Mouse (Mus musculus) spleen, adult 2 months (tissue): ENCODE measurements around the gene Kansl3. TPM values are rescaled to one million over a fixed set of nuclear protein-coding genes. Genes with fewer than 3 reads are reported as not detected.
A peak's percentile ranks its signal among the peaks of the same experiment; 100 is the strongest.

Source experiments
- DNase-seq, 2 experiments: peaks; one replicate each; pipeline versions ENCODE4 v3.0.0 to v3.0.0-alpha.2; 2012 to 2021; ENCODE audit warnings: low spot score in 2 of 2, low read depth in 1 of 2
- H3K27ac ChIP-seq: fragments of 200-500 bp; 2 replicates; pipeline ENCODE4 v1.5.1; 2012; ENCODE audit warnings: low read length, inconsistent platforms; ENCODE audit not compliant: insufficient read depth
- H3K27me3 ChIP-seq: fragments of 200-500 bp; 2 replicates; pipeline ENCODE4 v1.6.1; 2012; ENCODE audit warnings: mild to moderate bottlenecking, moderate library complexity, low read length, inconsistent platforms; ENCODE audit not compliant: control insufficient read depth, insufficient read depth
- H3K36me3 ChIP-seq: fragments of 200-500 bp; 2 replicates; pipeline ENCODE4 v1.6.1; 2012; ENCODE audit warnings: mild to moderate bottlenecking, low read length, inconsistent platforms; ENCODE audit not compliant: control insufficient read depth, insufficient read depth
- H3K4me1 ChIP-seq: fragments of 200-500 bp; 2 replicates; pipeline ENCODE4 v1.6.1; 2011; ENCODE audit warnings: inconsistent platforms; ENCODE audit not compliant: control insufficient read depth, insufficient read depth, insufficient read length
- H3K4me3 ChIP-seq: fragments of 200-500 bp; 2 replicates; pipeline ENCODE4 v1.5.1; 2011; ENCODE audit warnings: mild to moderate bottlenecking, inconsistent platforms; ENCODE audit not compliant: insufficient read depth, insufficient read length; ENCODE audit errors: extremely low read depth
- CTCF ChIP-seq: fragments of 200-500 bp; IDR thresholded peaks from 2 replicates; pipeline ENCODE4 v1.5.1; 2011; ENCODE audit warnings: mild to moderate bottlenecking, inconsistent platforms; ENCODE audit not compliant: insufficient read depth, insufficient read length, insufficient replicate concordance; ENCODE audit errors: extremely low read depth
- POLR2A ChIP-seq: fragments of 200-500 bp; IDR thresholded peaks from 2 replicates; pipeline ENCODE4 v1.6.1; 2011; ENCODE audit warnings: low read depth, low read length, inconsistent platforms
- WGBS: fragments of 180-500 bp; shearing (Covaris S2); methylation state at CpG from one replicate; pipeline ENCODE4 v1.1.7; 2018; 5-methylcytosine and 5-hydroxymethylcytosine counted together
- polyA plus RNA-seq: library from polyadenylated mRNA; depleted of rRNA; stranded (reverse); fragments of >200 nt; gene quantifications from 2 replicates; pipeline ENCODE4 v1.2.3, GENCODE M21; 2012; rRNA removed

The Kansl3 gene
- 25.9 and 29.8 TPM in 2 replicates for polyA plus RNA-seq

GRCm38 (mm10) chr1:36368969-36369645 lies at the start of gene Kansl3:
TSS of gene Kansl3 (minus strand) at chr1:36369181.
- H3K4me3 ChIP-seq: peak within 1 kb of the TSS; percentile 80
- peaks cover 2% of the 10 kb centered on the region; the same call in 1 of the 2 replicates for H3K36me3 ChIP-seq
- H3K4me1 ChIP-seq: peaks cover 9% of the 10 kb centered on the region; the same call in 1 of the 2 replicates
- H3K27me3 ChIP-seq: no peaks in the 10 kb centered on the region
- H3K27ac ChIP-seq: peak within 1 kb of the TSS; percentile 57
- TF ChIP-seq CTCF (no peak), POLR2A (peak; percentile 66; the same call in 1 of the 2 replicates)
- DNase-seq: peak; percentile 77
- WGBS: 4% methylated on average over 61 of the region's 61 CpGs

- Histone ChIP-seq H3K27ac (no peak overlapping the region), H3K4me3 (no peak overlapping the region), H3K36me3 (no peaks in the 10 kb centered on the region), H3K27me3 (no peaks in the 10 kb centered on the region), H3K4me1 (no peaks in the 10 kb centered on the region)
- TF ChIP-seq CTCF (no peak), POLR2A (no peak)
- WGBS: 77% methylated on average over 6 of the region's 6 CpGs
- DNase-seq: no peak
Measured at GRCm38 (mm10) chr1:36404531-36404930, 35.5 kb upstream of the Kansl3 start.

- Histone ChIP-seq H3K4me3 (no peak overlapping the region), H3K4me1 (no peaks in the 10 kb centered on the region), H3K36me3 (no peaks in the 10 kb centered on the region), H3K27ac (no peak overlapping the region), H3K27me3 (no peaks in the 10 kb centered on the region)
- no peak for DNase-seq
- no peak for TF ChIP-seq CTCF
- no peak for TF ChIP-seq POLR2A
- WGBS: 84% methylated on average over 4 of the region's 4 CpGs
Measured at GRCm38 (mm10) chr1:36401509-36401908, 32.5 kb upstream of the Kansl3 start.

- Histone ChIP-seq H3K27ac (no peak overlapping the region), H3K4me3 (no peak overlapping the region), H3K4me1 (no peaks in the 10 kb centered on the region), H3K27me3 (peaks cover 2% of the 10 kb centered on the region; the same call in 1 of the 2 replicates), H3K36me3 (no peaks in the 10 kb centered on the region)
- no peak for TF ChIP-seq CTCF
- TF ChIP-seq POLR2A: no peak
- no peak for DNase-seq
- WGBS: 50% methylated on average over 6 of the region's 6 CpGs
Measured at GRCm38 (mm10) chr1:36397041-36397440, 28.1 kb upstream of the Kansl3 start.

GRCm38 (mm10) chr1:36379582-36379981 lies 10.6 kb upstream of the Kansl3 start:
- H3K4me3 ChIP-seq: no peak overlapping the region
- no peak overlapping the region for H3K27ac ChIP-seq
- 81% methylated on average over 4 of the region's 4 CpGs for WGBS
- no peak for TF ChIP-seq POLR2A
- no peak for TF ChIP-seq CTCF
- no peaks in the 10 kb centered on the region for H3K4me1 ChIP-seq
- H3K27me3 ChIP-seq: no peaks in the 10 kb centered on the region
- DNase-seq: no peak
- H3K36me3 ChIP-seq: no peaks in the 10 kb centered on the region

DNA sequence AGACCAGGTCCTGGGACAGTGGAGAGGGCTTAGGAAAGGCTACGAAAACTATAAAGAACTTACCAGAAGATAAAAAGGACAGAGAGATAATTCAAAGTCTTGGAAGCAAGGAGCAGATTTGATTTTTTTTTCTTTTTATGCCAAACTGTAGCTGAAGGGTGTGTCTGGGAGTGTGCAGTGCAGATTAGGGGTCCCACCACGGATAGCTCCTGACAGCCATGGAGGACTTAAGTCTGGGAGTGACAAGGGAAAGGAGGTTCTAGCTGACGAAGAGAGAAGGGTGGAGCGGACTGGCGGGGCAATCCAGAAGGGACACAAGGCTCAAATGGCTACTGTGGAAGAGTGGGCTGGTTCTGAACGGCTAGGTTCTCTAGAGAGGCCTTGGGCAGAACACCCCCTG lies 9.9 kb upstream of the Kansl3 start:
- TF ChIP-seq CTCF (no peak), POLR2A (no peak)
- no peak overlapping the region for H3K27ac ChIP-seq
- no peaks in the 10 kb centered on the region for H3K4me1 ChIP-seq
- H3K36me3 ChIP-seq: no peaks in the 10 kb centered on the region
- H3K4me3 ChIP-seq: no peak overlapping the region
- no peak for DNase-seq
- H3K27me3 ChIP-seq: no peaks in the 10 kb centered on the region
- 76% methylated on average over 6 of the region's 6 CpGs for WGBS
